Mouse (Mus musculus) megakaryocyte-erythroid progenitor cell, adult 5-6 weeks (primary cell): ENCODE results near the gene Shank2. TPM values are rescaled to one million over a fixed set of nuclear protein-coding genes. Genes with fewer than 3 reads are reported as not detected.

Source experiments
- ATAC-seq: replicated peaks from 2 replicates; pipeline ENCODE4 v1.8.0; 2016; ENCODE audit warnings: mild to moderate bottlenecking, inconsistent platforms; ENCODE audit not compliant: severe bottlenecking, poor library complexity, low FRiP score, low TSS enrichment
- total RNA-seq, 2 experiments: library from RNA; stranded (forward) in 1 of 2; stranded (reverse) in 1 of 2; fragments of 200-1000, 215-1000 nt in 1 of 2; fragments of >200 nt in 1 of 2; fragmentation: Nextera tagmentation in 1 of 2; gene quantifications; 2 replicates each; pipeline ENCODE4 v1.2.3; 2014 to 2017

The Shank2 gene
- total RNA-seq, 2 experiments from 2014 or later, result not detected

DNA sequence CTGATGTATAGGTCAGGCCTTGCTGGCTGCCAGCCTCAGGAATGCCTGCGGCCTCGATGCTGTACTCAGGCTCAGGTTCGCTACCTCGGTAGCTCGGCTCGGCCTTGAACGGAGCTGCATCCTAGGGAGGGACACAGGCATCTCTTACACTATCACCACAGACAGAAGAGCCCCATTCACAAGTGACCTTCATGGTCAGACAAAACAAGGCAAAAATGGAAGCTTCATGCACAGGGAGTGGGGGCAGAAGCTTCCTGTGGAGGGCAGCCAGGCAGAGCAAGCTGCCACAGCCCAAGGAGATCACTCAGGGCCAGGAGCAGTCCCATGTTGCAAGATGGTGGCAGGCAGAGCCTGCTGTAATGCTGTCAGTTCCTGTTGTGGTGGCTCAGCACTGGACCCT is 437.1 kb downstream of the Shank2 start:
- ATAC-seq, result no peak

DNA sequence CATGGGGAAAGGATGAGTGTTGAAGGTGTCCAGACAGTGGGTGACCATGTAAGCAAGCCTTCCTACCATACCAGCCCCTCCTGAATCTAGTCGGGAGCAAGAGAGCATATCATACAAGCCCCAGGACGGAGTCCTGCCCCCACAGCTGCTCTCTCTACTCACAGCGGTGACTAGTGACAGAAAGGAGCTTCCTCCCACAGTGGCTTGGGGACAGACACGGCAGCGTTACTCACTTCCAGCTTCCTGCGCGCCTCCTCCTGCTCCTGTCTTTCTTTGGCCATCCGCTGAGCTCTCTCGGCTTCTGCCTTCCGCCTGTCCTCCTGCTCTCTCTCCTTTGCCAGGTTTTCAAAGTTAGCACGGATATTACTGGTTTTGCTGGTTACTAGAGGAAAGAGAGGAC is 439.7 kb downstream of the Shank2 start:
- no peak for ATAC-seq

DNA sequence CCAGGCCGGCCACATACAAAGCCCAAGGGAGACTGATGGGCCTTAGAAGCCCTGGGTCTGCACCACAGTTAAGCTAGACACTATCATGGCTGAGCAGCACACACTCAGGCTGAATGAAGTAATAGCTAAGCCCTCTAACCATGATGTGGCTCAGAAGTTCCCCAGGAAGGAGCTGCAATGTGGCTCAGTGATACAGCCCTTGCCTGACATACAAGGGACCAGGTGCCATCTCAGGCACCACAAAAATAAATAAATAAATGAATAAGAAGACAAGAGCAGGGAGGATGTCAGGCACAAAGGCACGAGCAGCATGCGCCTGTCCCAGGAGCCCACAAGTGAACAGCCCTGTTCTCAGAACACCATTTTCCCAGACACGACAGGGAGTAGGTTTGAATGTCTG is 440.2 kb downstream of the Shank2 start:
- ATAC-seq, result no peak

DNA sequence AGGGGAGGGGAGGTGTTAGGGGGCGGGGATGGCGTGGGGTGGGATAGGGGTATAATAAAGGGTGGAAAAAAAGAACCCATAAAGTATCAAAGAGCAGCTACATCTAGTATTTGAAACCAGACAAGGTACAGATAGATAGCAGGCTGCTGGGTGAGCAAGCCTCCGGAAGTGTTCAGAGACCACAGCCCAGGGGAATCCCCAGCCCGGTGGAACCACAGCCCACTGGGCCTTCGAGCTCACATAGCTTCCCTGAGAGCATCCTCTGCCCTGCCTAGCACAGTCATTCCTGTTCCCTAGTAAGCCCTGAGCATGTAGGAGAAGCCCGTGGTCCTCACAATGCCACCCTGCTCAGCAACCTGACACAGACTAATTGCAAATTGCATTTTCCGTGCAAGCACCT is 443.1 kb downstream of the Shank2 start:
- ATAC-seq, result no peak

DNA sequence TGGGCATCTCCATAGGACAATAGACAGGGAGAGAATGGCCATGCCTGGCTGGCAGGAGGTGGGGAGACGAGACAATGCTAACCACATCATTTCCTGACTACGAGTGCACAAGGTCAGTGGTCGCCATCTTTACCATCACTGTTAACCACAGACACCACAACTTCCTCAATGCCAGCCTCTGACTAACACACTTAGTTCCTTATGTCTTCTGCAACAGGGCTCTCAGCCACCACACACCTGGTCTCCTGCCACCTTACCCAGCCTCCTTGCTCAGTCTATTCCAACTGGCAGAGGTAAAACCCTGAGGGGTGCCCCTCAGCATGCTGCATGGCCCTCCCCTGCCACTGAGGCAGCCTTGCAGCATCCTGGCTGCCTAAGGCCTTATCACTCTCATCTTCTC is 445.4 kb downstream of the Shank2 start:
- peak; percentile 42; the same call in 1 of the 2 replicates for ATAC-seq

DNA sequence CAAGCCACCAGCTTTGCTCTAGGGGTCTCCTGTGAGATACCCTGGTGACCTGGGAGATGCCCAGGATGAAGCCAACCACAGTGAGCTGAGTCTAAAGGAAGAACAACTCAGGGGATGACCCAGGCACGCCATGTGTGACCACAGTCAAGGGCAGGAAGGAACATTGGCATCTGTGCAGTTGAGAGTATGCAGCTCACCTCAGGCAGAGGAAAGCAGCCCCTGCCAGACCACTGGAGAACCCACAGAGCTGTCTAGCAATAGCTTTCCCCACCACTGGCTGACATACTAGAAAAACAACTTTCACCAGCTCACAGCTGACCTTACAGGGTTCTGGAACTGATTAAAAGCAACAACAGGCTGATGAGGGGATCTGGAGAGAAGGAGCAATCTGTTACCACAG is 446.5 kb downstream of the Shank2 start:
- ATAC-seq, result no peak

DNA sequence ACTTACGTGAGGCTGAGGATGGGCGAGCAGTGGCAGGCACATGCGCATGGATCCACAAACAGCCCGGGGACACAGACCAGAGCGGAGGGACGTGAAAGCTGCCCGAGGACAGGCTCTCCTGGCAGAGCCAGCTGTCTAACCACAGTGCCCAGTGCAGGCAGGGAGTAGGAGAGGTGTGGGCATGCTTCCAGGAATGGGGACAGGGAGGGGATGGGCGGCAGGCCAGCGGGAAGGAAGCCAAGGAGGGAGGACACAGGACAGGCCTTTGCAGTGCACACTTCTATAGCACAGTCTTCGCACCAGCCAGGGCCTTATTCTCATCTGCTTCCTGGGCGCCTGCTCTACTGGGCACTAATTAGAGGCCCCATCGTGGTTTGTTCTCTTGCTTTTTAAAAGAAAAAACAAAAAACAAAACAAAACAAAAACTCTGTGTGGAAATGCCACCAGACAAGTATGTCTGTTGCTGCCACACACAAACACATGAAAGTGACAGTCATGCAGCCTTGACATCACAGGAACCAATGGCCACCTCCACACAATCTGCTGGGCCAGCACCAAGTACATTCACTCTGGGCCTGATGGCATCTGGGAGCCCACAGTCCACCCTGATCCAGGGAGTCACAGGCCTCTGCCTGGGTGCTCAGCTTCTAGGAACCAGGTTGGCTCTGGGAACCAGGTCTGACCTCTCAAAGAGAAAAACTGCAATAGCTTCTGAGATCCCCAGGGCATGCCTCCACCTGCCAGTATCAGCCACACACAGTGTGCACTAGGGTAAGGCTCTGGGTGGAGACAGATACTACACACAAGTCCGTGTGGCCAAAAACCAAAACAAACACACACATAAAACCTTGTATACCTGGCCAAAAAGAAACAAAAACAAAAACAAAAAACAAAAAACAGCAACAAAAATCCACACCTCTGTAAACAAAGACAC is 448.2 kb downstream of the Shank2 start:
- ATAC-seq, result peak; percentile 22; the same call in 1 of the 2 replicates

DNA sequence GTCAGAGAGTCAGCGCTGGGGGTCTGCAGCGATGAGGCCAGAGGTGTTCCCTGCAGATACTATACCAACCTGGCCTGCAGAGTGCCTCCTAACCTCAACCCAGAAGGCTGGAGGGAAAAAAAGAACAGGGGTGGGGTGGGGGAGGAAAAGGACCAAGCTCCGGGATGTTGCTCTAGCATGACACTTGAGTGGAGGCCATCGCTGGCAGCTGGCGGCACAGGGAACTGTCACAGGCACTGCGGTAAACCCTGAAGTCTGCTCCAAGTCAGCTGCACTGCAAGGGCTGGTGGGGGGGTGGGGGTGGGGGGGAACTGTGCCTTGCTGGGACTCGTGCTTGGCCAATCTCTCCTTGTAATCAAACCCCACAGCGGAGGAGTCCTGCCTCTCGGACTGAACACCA is 448.9 kb downstream of the Shank2 start:
- no peak for ATAC-seq

DNA sequence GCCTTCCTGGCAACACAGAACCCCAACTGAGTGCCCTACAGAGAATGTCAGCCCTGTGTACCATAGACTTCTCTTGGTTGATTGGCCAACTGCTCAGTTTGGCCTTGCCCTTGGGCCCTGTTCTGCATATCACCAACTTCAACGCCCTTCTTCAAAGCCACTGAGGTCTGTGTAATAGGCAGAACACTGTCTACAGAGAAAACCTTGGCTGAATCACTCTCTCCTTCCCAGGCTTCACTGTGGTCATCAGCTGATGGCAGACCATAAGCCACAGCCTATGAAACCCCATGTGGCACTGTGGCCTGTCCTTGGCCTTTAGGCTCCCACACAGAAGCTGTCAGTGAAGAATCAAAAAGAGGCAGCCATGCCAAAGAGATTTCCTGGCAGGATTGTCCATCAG is 457.2 kb downstream of the Shank2 start:
- no peak for ATAC-seq

DNA sequence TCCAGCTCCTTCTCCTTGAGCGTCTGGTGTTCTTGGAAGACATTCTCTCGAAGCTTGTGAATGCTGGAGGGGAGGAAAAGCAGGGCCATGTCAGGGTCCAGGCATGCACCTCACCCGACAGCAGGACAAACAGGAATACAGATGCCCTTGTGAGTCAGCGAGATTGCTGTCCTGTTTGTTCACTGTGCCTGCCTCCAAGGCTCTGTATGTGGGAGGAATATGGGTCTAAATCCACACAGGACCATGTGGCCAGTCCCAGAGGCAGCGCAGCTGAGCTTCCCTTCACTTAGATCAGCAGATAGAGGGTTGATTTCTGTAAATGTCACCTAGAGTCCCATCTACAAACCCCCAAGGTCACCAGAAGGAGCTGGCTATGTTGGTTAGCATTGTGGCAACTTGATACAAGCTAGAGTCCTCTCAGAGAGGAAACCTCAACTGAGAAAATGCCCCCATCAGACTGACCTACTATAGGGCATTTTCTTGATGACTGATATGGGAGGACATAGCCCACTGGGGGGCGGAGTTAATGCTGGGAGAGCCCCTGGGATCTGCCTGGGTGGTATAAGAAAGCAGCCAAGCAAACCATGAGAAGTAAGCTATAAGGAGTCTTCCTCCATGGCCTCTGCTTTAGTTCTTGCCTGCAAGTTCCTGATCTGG is 459.6 kb downstream of the Shank2 start:
- no peak for ATAC-seq

DNA sequence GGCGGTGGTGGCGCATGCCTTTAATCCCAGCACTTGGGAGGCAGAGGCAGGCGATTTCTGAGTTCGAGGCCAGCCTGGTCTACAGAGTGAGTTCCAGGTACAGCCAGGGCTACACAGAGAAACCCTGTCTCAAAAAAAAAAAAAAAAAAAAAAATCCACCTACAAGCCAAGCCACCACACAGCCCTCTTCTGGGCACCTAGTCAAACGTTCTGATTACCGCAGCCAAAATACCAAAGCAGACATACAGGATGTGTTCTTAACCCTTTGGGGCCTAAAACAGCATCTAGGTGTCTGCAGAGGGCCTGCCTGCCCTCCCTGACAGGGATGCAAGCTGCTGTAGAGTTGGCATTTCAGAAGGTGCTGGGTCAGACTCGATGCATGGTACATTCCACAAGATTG is 460.8 kb downstream of the Shank2 start:
- no peak for ATAC-seq

DNA sequence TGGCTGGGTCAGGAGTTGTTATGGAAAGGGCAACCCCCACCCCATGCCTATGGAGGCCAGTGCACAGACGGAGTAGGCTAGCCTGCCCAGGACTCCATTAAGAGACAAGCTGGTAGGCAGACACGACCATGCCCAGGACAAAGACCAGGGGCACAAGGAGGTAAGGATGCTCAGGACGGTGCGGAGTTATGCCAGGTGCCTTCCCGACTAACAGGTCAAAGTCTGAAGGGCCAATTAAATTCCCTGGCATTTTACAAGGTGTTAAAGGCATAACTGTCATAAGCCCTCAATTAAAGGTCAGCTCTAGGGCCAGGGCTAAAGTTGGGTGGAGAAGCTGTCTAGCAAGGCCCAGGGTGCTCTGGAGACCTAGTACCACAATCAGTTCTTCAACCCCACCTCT is 467.0 kb downstream of the Shank2 start:
- ATAC-seq, result no peak

DNA sequence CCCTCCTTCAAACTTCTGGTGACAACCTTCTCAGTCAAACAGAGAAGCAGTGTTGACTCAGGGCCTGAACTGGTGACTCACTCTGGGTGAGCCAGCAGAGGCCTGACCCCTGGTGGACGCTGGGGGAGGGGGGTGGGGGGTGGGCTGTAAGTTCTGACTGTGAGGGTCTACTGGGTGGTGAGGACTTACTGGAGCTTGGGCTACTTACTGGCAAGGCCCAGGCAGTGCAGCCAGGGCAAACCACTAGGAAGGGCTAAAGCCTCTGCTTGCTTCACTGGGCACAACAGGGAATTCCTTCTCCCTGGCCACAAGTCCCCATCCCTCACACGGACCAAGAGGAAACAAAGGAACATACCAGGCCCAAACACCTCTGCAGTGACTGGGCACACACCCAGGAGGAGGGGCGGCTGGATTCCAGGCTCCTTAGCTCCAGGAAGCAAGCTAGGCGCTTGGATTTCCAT is 467.5 kb downstream of the Shank2 start:
- ATAC-seq, result no peak

DNA sequence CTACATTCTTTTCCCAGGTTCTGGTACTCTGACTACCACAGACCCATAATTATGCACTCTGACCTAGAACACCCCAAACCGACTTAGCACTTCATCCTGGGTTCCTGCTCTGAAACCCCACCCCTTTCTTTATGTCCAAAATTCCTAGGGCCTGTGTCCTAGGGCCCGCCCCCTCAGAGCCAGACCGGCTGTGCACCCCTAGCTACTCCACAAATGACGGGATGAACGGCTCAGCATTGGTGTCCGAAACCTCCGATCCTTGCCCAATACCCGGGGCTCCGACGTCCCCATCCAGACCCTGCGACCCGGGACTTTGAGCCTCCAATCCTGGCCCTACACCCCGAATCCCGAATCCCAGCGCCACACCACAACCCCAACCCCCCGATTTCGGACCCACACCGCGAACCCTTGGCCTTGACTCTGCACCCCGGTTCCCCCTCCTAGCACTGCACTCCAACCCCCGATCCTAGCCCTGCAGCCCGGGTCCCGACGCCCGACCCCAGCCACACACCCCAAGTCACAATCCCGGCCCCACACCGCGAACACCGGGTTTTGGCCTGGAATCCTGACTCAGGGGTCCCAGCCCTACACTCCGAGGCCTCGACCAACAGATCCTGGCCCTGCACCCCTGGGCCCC is 468.3 kb downstream of the Shank2 start:
- ATAC-seq, result 0 out of 2 replicates have a peak, but pooled peaks have one; percentile 6

DNA sequence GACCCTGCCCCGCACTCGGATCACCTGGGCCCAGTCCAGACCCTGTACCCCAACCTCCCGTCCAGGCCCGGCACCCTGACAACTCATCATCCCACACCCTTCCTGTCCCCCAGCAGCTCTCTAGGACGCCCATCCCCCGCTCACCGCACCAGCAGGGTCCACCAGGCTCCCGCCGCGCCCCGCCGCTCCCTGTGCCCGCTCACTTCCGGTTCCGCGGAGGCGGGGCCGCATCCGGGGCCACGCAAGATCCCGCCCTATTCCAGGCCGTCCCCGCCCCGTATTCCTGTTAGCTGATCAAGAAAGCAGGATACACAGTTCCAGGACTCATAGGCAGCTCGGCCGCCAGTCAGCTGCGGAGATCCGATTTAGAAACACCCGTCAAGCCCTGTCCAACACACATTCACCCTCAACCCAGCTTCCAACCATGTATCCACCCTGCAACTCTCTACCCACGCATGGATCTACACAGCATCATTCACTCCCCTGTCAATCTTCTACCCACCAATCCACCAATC is 468.9 kb downstream of the Shank2 start, which contains the start of gene Cttn:
Gene Cttn, minus strand, starts transcription at position 465 of the 515 bp plus-strand sequence.
- ATAC-seq, result peak; percentile 89

DNA sequence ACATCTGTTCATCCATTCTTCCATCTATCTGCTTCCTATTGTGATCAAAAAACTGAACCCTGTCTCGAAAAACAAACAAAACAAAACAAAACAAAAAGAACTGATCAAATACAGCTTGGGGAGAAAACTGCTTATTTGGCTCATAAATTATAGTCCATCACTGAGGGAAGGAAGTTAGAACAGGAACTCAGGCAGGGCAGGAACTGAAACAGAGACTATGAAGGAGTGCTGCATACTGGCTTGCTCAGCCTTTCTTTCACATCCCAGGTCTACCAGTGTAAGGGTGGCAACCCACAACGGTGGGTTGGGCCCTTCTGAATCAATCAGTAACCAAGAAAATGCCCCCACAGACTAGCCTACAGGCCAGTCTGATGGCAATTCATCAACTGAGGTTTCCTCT is 469.4 kb downstream of the Shank2 start:
- no peak for ATAC-seq

DNA sequence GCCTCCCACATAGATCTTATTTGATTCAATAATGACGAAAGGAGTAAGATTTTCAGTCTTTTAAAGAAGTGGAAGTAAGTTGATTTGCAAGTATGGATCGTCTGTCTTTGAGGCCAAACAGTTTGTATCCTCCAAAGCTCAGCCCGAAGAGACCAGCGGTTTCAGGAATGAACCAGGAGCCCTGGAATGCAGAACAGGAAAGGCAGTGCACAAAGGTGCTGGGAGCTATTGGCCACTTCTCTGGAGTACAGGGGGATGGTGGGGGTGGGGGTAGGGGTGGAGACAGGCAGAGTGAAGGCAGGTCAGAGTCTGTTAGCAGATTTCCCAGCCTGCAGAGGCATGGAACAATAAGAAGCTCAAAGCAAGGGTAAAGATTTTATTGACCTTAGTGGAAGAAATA is 471.8 kb downstream of the Shank2 start:
- no peak for ATAC-seq
